Mouse (Mus musculus) midbrain, embryonic 16.5 days (tissue): ENCODE measurements around the gene Otulinl. TPM values are rescaled to one million over a fixed set of nuclear protein-coding genes. Genes with fewer than 3 reads are reported as not detected.

Experiments used
- ATAC-seq: fragments of 200-750 bp; cut with Nextera tagmentation; 2 replicates; pipeline ENCODE4 v1.8.0; 2017; ENCODE audit warnings: moderate TSS enrichment
- H3K27ac ChIP-seq: fragments of 300-500 bp; sonication (generic); 2 replicates; pipeline ENCODE4 v1.5.1; 2014; ENCODE audit warnings: mild to moderate bottlenecking, low read length, mixed read lengths
- H3K27me3 ChIP-seq: fragments of 300-500 bp; sonication (generic); 2 replicates; pipeline ENCODE4 v1.6.1; 2014; ENCODE audit warnings: low read depth, low read length, mixed read lengths; ENCODE audit not compliant: control insufficient read depth, insufficient read depth
- H3K36me3 ChIP-seq: fragments of 300-500 bp; sonication (generic); 2 replicates; pipeline ENCODE4 v1.6.1; 2014; ENCODE audit warnings: mild to moderate bottlenecking, low read length, moderate library complexity, mixed read lengths; ENCODE audit not compliant: control insufficient read depth, insufficient read depth
- H3K4me1 ChIP-seq: fragments of 300-500 bp; sonication (generic); 2 replicates; pipeline ENCODE4 v1.6.1; 2014; ENCODE audit warnings: mild to moderate bottlenecking, low read length, mixed read lengths; ENCODE audit not compliant: control insufficient read depth, insufficient read depth
- H3K4me2 ChIP-seq: fragments of 300-500 bp; sonication (generic); 2 replicates; pipeline ENCODE4 v1.6.1; 2014; ENCODE audit warnings: mild to moderate bottlenecking, low read length, mixed read lengths
- H3K4me3 ChIP-seq: fragments of 300-500 bp; sonication (generic); 2 replicates; pipeline ENCODE4 v1.5.1; 2014; ENCODE audit warnings: low read depth, mild to moderate bottlenecking, low read length, moderate library complexity, mixed read lengths
- H3K9ac ChIP-seq: fragments of 300-500 bp; sonication (generic); 2 replicates; pipeline ENCODE4 v1.6.1; 2014; ENCODE audit warnings: low read depth, low read length, mixed read lengths
- H3K9me3 ChIP-seq: fragments of 300-500 bp; sonication (generic); replicated peaks from 2 replicates; pipeline ENCODE4 v1.6.1; 2014; ENCODE audit warnings: mild to moderate bottlenecking, low read length, mixed read lengths; ENCODE audit not compliant: control insufficient read depth, poor library complexity, severe bottlenecking
- WGBS: fragments of 180-500 bp; shearing (Covaris S2); extraction: QIAGEN DNeasy Blood & Tissue Kit; methylation state at CpG from one replicate; pipeline ENCODE4 v1.1.7; 2014; 5-methylcytosine and 5-hydroxymethylcytosine counted together
- polyA plus RNA-seq: library from polyadenylated mRNA; unstranded; fragments of >200 nt; fragmentation: Nextera tagmentation; extraction: Ambion mirVana; gene quantifications from 2 replicates; pipeline ENCODE4 v1.2.1, GENCODE M21; 2015

Gene Otulinl
- polyA plus RNA-seq, 1 experiment from 2014 or later, result 14.6 TPM

DNA sequence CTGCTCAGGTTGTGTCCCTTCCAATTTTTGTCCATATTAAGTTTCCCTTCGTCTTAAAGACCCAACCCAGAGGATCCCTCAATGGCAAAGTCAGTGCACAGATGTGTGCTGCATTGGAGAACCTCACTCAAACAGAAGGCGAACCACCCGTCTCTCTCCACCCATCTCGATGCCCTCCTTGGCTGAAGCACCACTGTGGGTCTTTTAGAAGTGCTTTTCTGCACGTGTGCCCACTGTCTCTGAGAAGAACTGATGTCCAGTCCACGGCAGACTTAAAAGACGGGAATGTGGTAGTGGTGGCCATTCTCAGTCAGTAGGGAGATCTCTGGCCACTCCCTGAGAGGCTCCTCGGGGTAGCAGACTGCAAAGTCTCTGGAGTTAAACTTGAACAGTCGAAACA, 24.8 kb downstream of the Otulinl start:
- Histone ChIP-seq H3K9ac (no peak overlapping the region), H3K27ac (no peak overlapping the region), H3K4me2 (no peak overlapping the region), H3K4me1 (no peaks in the 10 kb centered on the region), H3K27me3 (no peaks in the 10 kb centered on the region), H3K36me3 (no peaks in the 10 kb centered on the region), H3K4me3 (no peak overlapping the region), H3K9me3 (no peaks in the 10 kb centered on the region)
- ATAC-seq, result no peak
- WGBS, result 84% methylated on average over 9 of the region's 9 CpGs

- H3K36me3 ChIP-seq, result no peaks in the 10 kb centered on the region
- no peaks in the 10 kb centered on the region for H3K4me1 ChIP-seq
- no peaks in the 10 kb centered on the region for H3K27me3 ChIP-seq
- H3K27ac ChIP-seq, result no peak overlapping the region
- no peak overlapping the region for H3K4me2 ChIP-seq
- ATAC-seq, result no peak
- H3K9me3 ChIP-seq, result no peaks in the 10 kb centered on the region
- WGBS, result 25% methylated on average over 5 of the region's 5 CpGs
- no peak overlapping the region for H3K4me3 ChIP-seq
- H3K9ac ChIP-seq, result no peak overlapping the region
Observed at GRCm38 (mm10) chr15:27655015-27655414, 26.4 kb downstream of the Otulinl start.

DNA sequence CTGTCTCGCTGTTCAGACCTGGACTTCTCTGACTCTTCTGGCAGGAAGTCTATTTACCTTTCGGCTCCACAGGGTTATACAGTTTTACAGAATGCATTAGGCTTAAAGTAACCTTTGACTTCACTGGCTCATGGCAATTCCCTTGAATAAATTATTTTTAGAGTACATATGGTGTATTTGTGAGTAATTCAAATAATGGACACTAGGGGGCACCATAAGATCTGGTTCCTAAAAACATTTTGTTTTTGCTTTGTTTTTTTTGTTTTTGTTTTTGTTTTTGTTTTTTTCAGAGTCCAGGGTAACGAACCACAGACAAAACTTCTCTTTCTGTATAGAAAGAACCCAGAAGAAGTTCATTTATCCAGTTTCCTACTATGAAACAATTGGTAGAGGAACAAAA, 33.7 kb downstream of the Otulinl start:
- Histone ChIP-seq H3K9me3 (no peaks in the 10 kb centered on the region), H3K9ac (no peak overlapping the region), H3K4me3 (no peak overlapping the region), H3K27ac (no peak overlapping the region), H3K4me1 (no peaks in the 10 kb centered on the region), H3K4me2 (no peak overlapping the region), H3K36me3 (no peaks in the 10 kb centered on the region), H3K27me3 (no peaks in the 10 kb centered on the region)
- ATAC-seq, result no peak
- 53% methylated on average over 3 of the region's 3 CpGs for WGBS

DNA sequence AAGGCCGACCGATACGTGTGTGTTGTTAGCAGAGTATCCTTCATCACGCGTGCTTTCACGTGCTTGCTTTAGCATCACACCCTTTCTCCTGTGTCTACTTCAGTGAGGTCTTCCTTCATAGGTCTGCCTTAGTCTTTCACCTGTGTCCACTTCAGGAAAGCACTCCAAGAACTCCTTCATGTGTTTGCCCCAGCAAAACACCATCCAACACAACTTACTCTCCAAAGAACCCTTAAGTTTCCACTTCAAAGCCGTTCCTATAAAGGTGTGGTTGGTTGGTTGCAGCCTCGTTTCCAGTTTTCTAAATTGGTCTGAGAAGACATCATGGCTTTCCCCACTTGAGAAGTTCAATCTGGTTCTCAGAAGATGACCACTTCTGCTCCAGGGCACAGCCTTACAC, 34.7 kb downstream of the Otulinl start:
- Histone ChIP-seq H3K4me1 (no peaks in the 10 kb centered on the region), H3K4me3 (no peak overlapping the region), H3K9ac (no peak overlapping the region), H3K27ac (no peak overlapping the region), H3K27me3 (no peaks in the 10 kb centered on the region), H3K36me3 (no peaks in the 10 kb centered on the region), H3K4me2 (no peak overlapping the region), H3K9me3 (no peaks in the 10 kb centered on the region; the same call in 1 of the 2 replicates)
- 96% methylated on average over 8 of the region's 8 CpGs for WGBS
- no peak for ATAC-seq

- Histone ChIP-seq H3K4me1 (no peaks in the 10 kb centered on the region), H3K4me3 (no peak overlapping the region), H3K9ac (no peak overlapping the region), H3K27ac (no peak overlapping the region), H3K27me3 (no peaks in the 10 kb centered on the region), H3K36me3 (no peaks in the 10 kb centered on the region), H3K4me2 (no peak overlapping the region), H3K9me3 (no peaks in the 10 kb centered on the region; the same call in 1 of the 2 replicates)
- 89% methylated on average over 3 of the region's 3 CpGs for WGBS
- ATAC-seq, result no peak
Observed at GRCm38 (mm10) chr15:27645250-27645649, 36.1 kb downstream of the Otulinl start.

GRCm38 (mm10) chr15:27642895-27643294, 38.5 kb downstream of the Otulinl start:
- Histone ChIP-seq H3K4me1 (no peaks in the 10 kb centered on the region), H3K36me3 (no peaks in the 10 kb centered on the region), H3K9ac (no peak overlapping the region), H3K27ac (no peak overlapping the region), H3K4me2 (no peak overlapping the region), H3K27me3 (no peaks in the 10 kb centered on the region), H3K4me3 (no peak overlapping the region), H3K9me3 (no peaks in the 10 kb centered on the region; the same call in 1 of the 2 replicates)
- ATAC-seq, result no peak
- WGBS, result 93% methylated on average over 3 of the region's 3 CpGs

DNA sequence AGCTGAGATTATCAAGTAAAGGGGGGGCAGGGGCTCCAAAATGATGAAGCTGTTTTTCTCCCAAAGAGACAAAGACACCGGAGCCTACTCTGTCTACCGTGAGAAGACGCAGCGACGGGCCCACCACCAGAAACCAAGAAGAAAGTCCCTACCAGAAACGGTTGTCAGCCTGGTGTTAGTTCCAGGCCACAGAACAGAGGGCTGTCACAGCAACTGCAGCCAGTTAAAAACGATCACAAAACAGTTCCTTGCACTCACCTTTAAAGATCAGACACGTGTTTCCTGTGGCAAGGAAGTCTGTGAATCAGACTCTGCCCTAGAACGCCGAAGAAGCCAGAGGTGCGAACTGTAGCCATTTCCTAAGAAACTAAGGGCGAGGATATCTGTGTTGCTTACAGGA, 40.2 kb downstream of the Otulinl start:
- Histone ChIP-seq H3K36me3 (no peaks in the 10 kb centered on the region), H3K4me1 (no peaks in the 10 kb centered on the region), H3K27me3 (no peaks in the 10 kb centered on the region), H3K4me3 (no peak overlapping the region), H3K4me2 (no peak overlapping the region), H3K9me3 (no peaks in the 10 kb centered on the region; the same call in 1 of the 2 replicates), H3K9ac (no peak overlapping the region), H3K27ac (no peak overlapping the region)
- ATAC-seq, result no peak
- WGBS, result 75% methylated on average over 12 of the region's 12 CpGs

DNA sequence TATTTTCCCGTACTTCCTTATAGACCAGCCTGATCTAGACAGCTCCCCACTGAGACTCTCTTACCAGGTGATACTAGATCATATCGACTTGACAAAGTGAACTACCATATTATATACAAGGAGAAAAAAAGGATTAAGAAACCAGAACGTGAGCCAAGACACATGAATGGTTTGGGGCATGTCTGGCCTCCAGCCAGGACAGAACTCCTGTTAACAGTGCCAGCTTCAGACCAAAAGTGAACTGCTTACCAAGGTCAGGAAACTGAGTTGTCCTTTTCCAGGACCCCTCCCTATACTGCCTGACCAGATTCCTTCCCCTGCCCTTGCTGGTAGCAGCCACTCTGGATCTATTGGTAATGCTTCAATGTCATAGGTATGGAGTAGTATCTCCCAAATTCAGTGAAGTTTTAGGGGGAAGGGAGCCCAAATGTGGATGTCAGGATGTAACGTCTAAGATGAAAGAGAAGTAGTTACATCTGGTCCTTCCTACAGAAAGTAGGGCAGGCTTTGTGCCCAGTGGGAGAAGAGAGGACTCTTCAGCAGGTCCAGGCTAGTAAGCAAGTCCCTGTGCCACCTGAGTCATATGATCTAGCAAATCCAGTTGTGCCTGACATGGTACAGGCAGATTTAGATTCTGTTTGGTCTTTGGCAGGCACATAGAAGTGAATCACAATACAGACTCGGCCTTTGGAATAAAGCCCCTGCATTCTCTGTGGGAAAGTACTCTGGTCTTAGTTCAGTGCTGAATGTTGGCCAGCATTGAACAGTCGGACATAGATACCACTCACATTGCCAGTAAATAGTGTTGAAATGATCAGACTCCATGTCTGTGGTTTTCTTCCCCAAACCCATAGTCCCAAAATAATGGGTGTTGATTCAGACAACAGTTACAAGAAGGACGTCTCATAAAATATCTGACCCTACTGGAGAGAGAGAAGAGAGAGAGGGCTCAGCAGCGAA, 47.2 kb downstream of the Otulinl start:
- H3K27ac ChIP-seq, result no peak overlapping the region
- no peaks in the 10 kb centered on the region for H3K36me3 ChIP-seq
- H3K9ac ChIP-seq, result no peak overlapping the region
- 77% methylated on average over 8 of the region's 8 CpGs for WGBS
- H3K27me3 ChIP-seq, result no peaks in the 10 kb centered on the region
- no peaks in the 10 kb centered on the region for H3K9me3 ChIP-seq
- peaks cover 13% of the 10 kb centered on the region for H3K4me1 ChIP-seq
- no peak overlapping the region for H3K4me3 ChIP-seq
- ATAC-seq, result no peak
- no peak overlapping the region for H3K4me2 ChIP-seq

- peaks cover 19% of the 10 kb centered on the region for H3K4me1 ChIP-seq
- peak within 1 kb of the TSS; percentile 74 for H3K27ac ChIP-seq
- H3K36me3 ChIP-seq, result no peaks in the 10 kb centered on the region
- 6% methylated on average over 56 of the region's 56 CpGs for WGBS
- peak within 1 kb of the TSS; percentile 91 for H3K4me3 ChIP-seq
- no peaks in the 10 kb centered on the region for H3K9me3 ChIP-seq
- ATAC-seq, result peak; percentile 98
- H3K9ac ChIP-seq, result peak within 1 kb of the TSS; percentile 75
- H3K27me3 ChIP-seq, result no peaks in the 10 kb centered on the region
- H3K4me2 ChIP-seq, result peak within 1 kb of the TSS; percentile 87
Observed at GRCm38 (mm10) chr15:27630601-27631383, 50.6 kb downstream of the Otulinl start, which contains the start of gene Otulin. Gene Otulin (minus strand): TSS chr15:27630693.
